Mouse (Mus musculus) C2C12 (cell line): ENCODE data around the gene Ttc9c.
"Not testable (repeated sequence)": the region's sequence is repeated elsewhere in the genome, so short reads cannot be mapped to it uniquely, and the experiment has no call there.

ENCODE experiments used
- CTCF ChIP-seq: IDR thresholded peaks from one replicate; pipeline ENCODE4 v1.5.1; 2011; ENCODE audit not compliant: control insufficient read depth, insufficient read depth, insufficient read length
- MAX ChIP-seq: IDR thresholded peaks from one replicate; pipeline ENCODE4 v1.6.1; 2011; ENCODE audit warnings: mild to moderate bottlenecking, control low read depth
- USF1 ChIP-seq: IDR thresholded peaks from one replicate; pipeline ENCODE4 v1.6.1; 2011; ENCODE audit warnings: low read depth, mild to moderate bottlenecking, control low read depth, moderate library complexity

DNA sequence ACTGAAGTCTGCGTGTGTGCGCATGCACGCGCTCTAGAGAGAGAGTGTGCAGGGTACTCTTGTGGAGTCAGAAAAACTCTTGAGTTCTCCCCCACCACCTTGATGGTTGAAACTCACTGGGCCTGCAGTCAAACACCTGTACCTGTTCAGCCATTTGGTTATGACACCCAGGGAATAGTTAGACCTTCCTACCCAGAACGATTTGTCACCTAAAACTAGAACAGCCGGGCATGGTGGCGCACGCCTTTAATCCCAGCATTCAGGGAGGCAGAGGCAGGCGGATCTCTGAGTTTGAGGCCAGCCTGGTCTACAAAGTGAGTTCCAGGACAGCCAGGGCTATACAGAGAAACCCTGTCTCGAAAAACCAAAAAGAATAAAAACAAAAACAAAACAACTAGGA lies 17.2 kb upstream of the Ttc9c start:
- not testable (repeated sequence) for TF ChIP-seq CTCF, MAX, USF1
